Mouse (Mus musculus): ENCODE measurements around the gene Disp3.

DNA sequence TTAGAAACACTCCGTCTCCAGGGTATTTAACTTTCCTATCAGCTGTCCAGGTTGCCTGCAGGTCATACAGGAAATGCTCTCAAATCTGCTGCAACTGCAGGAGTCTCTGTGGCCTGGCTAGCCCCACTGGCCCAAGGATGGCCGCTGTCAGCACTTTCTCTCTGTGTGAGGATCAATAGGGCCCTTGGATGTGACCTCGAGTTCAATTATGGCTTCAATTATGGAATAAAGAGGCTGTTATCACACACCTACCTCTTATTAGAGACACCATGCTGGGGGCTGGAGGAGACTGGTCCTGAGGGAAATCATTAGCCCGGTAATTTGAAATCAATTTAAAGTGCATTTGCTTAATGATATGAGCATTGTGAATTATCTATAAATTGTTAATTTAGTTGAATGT is 55.6 kb downstream of the Disp3 start:
- TF ChIP-seq CTCF (IDR thresholded peaks at IDR 0.05) (no peak), EP300 (IDR thresholded peaks at IDR 0.05) (no peak)
